Mouse (Mus musculus): Measurements from ENCODE around the gene Syne2.

DNA sequence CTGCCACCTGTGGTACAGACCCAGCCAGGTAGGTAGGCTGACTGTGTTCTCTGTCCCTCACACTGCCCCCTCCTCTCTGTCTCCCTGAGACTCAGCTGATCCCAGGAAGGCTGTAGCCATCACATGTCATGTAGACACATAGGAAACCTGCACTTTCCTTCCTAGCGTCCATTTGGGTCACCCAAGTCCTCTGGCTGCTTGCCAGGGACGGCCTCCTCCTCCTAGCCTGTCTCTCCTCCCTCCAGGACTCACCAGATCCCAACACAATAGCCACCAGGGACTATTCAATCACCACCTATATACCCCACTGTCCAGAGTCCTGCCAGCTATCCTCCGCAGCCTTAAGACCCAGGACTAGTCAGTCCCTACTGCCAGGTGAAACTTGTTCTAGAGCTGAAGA is 293.1 kb downstream of the Syne2 start:
- TF ChIP-seq CTCF (IDR thresholded peaks at IDR 0.05; ENCODE audit: low read depth) (no peak), EP300 (IDR thresholded peaks at IDR 0.05; ENCODE audit: low read depth) (no peak)

All from liver, postnatal 0 days (tissue).